Mouse (Mus musculus): Measurements from ENCODE around the gene Abcc1.

Abcc1 gene

DNA sequence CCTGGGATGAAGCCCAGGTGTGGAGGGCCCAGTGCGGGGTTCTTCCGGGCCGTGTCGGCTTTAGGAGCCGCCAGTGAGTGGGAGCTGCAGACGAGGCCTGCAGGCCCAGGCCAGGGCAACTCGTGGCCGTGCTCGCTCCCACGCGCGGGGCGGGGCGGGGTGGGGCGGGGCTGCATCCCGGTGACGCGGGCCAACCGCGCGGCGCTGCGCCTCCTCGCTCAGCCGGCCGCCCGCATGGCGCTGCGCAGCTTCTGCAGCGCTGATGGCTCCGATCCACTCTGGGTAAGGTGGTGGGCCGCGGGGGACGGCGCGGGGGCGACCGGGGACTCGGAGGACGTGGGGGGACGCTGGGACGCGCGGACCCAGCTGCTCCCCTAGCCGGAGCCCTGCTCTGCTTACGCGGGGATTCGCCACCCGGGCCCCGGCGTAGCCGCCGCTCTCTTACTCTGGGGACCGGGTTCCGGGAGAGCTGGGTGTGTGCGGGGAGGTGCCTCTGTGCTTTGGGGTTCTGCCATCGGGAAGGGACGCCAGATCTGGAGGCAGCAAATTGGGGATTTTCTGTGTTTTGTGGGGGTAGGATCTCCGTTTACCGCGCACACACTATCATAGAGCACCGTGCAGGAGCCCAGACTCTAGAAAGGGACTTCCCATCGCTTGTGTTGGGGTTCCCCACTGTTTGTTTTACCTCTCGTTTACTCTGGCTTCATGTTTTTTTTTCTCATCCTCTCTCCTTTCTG lies at the start of gene Abcc1:
TSS of gene Abcc1 (plus strand) at position 197 of the 737 bp plus-strand sequence.
- DNase-seq (ENCODE audit: low spot score in 2 of 2), result peak; percentile 65 to 70

GRCm38 (mm10) chr16:14312914-14313313 lies 48.4 kb upstream of the Abcc1 start:
- no peak for DNase-seq (ENCODE audit: low spot score in 2 of 2)

DNA sequence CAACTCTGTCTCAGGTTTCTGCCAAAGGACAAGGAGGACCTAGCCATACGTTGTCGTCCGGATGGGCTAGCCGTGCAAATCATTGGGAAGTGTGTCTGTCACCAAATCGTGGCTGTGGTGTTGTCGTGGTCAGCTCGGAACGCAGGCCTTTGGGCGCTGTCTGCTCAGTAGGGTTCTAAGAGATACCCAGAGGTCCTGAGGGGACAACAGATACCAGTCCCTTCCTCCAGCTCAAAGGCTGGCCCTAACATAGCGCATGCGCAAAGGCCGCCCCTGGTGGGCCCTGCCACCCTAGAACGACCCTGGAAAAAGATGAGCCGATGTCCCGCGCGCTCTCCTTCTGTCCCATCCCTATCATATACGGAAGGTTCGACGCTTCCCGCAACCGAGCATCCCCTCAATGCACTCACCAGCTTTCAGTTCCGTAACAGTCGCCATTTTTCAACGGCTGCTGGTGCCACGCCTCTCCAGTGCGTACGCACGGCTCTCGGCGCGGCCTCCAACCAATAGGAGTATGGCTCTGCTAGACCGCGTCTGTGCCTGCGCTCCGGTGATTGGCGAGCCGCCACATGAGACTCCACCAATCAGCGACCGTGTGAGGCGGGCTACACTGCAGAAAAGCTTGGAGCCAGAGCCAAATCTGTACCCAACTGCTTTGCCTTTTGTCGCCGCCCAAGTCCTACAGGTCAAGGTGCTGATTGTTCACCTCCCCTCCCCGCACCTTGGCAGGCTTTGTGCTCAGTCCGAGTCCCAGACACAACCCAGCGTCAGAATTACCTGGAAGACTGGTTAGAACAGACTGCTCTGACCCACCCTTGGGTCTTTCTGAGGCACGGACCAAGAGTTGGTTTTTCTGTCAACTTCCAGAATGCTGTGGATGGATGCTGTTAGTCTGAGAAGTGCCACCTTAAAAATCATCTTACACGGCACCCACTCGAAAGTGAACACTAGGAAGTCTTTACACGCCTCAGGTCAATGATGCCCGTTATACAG lies 44.2 kb upstream of the Abcc1 start, which contains the start of gene Fopnl:
TSS of gene Fopnl (minus strand) at position 522 of the 993 bp plus-strand sequence.
- peak; percentile 89 to 98 for DNase-seq (ENCODE audit: low spot score in 2 of 2)

DNA sequence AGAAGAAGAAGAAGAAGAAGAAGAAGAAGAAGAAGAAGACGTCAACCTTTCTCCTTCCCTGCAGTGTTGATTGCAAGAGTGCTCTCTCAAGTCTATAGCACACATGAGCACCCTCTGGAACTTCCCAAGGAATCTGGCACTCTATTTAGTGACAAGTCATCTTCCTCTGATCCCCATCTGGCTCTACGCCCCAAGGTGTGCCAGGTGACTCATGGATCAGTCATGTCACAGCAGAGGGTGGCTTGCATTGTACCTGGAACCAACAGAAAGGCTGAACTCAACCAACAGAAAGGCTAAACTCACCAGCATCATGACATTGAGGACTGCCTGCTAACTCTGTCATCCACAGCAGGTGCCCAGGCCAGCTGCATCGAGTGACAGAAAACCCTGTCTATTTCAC lies 41.7 kb upstream of the Abcc1 start:
- DNase-seq (ENCODE audit: low spot score in 2 of 2), result peak; percentile 33 to 40

GRCm38 (mm10) chr16:14320494-14320893 lies 40.9 kb upstream of the Abcc1 start:
- DNase-seq (ENCODE audit: low spot score in 2 of 2), result no peak

GRCm38 (mm10) chr16:14328156-14328555 lies 33.2 kb upstream of the Abcc1 start:
- no peak for DNase-seq (ENCODE audit: low spot score in 2 of 2)

GRCm38 (mm10) chr16:14344967-14345366 lies 16.4 kb upstream of the Abcc1 start:
- no peak for DNase-seq (ENCODE audit: low spot score in 2 of 2)

DNA sequence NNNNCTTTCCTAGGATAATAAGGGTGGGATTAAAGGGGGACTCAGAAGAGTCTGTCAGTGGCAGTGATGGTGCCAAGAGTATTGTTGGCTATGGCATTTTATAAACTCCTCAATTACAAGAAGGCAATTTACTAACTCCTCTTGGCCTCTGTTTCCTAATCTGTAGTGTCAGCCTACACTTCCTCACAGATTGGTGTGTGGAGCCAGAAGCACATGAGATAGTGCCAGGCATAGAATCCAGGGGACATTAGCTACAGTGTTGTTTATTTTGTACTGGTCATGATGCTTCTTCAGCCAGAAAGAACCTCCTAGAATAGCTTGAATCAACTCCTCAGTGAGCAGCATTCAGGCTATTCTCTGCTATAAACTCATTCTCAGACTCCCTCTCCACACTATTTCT lies 9.8 kb upstream of the Abcc1 start:
- no peak for DNase-seq (ENCODE audit: low spot score in 2 of 2)

DNA sequence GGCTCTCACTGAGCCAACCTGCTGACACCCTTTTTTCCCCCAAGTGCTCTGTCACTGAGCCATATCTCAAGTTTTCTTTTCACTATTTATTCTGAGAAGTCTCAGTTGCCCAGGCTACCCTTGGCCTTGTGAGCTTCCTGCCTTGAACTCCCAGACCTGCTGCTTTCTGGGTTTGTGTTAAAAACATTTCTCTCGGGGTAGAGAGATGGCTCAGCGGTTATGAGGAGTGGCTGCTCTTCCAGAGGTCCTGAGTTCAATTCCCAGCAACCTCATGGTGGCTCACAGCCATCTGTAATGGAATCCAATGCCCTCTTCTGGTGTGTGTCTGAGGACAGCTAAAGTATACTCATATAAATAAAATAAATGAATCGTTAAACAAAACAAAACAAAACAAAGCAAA lies 9.1 kb upstream of the Abcc1 start:
- no peak for DNase-seq (ENCODE audit: low spot score in 2 of 2)

DNA sequence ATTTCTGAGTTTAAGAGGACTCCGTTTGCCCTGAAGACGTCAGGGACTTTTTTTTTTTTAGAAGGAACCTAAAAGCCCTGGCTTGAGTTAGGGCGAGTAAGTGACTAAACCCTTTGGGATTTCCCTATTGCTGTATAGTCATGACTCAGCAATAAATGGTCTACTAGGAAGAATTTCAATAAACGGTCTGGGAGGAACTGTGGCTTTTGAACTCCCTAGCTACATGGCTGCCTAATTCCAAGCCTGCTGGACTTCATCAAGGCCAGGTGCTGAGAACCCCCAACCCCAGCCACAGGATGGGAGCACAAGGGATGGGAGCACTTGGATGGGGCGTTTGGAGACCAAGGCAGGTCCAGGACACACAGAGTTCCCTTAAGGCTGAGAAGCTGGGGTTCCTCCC lies 8.7 kb upstream of the Abcc1 start:
- DNase-seq (ENCODE audit: low spot score in 2 of 2), result no peak

- no peak for DNase-seq (ENCODE audit: low spot score in 2 of 2)
Measured at GRCm38 (mm10) chr16:14357859-14358258, 3.5 kb upstream of the Abcc1 start.

- DNase-seq (ENCODE audit: low spot score in 2 of 2), result no peak
Measured at GRCm38 (mm10) chr16:14358531-14358930, 2.8 kb upstream of the Abcc1 start.

- DNase-seq (ENCODE audit: low spot score in 2 of 2), result no peak
Measured at GRCm38 (mm10) chr16:14360931-14361330, 427 bp upstream of the Abcc1 start.

DNA sequence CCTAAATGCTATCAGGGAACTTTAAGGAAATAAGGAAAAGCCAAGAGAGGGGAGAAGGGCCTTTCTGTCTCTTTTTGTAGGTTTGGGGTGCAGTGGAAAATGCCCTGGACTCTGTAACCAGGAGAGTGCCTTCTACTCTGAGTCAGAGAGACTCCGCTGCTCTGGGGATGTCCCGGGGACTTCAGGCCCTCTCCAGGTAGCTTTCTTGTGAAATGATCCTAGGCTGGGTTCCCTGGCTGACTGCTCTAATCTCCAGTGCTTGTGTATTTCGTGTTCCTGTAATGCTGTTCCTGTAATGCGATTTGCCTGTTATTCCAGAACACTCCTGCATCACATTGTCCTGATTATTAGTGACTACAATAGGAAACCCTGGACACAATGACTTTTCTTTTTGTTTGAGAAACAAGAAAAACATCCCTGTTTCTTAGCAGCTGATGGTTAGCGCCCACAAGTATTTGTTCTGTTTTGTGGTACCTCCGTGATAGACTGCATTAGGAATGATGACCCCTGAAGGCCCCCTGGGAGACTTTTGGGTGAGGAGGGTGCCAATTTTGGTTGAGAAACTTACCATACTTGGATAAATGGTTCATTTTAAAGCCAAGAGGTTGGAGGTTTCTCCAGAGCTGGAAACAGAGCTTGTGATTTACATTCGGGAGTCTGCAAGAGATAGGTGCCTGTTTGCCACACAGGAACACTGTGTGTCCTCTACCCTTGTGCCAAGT lies 902 bp downstream of the Abcc1 start:
- no peak for DNase-seq (ENCODE audit: low spot score in 2 of 2)

DNA sequence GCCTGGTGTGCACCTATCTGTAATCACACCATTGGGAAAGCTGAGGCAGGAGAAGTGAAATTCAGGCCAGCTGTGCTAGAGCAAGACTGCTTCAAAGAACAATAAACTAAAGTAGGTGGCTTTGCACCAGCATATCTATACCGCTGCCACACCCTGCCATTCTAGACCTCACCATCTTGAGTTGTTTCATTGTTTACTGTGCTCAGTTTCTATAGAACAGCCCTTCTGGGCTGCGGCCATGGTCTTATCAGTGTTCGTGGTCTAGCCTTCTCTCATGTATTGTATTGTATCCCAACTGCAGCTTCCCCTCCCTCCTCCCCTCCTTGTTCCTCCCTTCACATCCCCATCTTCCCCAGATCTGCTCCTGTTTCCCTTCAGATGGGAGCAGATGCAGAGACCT lies 2.1 kb downstream of the Abcc1 start:
- DNase-seq (ENCODE audit: low spot score in 2 of 2), result no peak

DNA sequence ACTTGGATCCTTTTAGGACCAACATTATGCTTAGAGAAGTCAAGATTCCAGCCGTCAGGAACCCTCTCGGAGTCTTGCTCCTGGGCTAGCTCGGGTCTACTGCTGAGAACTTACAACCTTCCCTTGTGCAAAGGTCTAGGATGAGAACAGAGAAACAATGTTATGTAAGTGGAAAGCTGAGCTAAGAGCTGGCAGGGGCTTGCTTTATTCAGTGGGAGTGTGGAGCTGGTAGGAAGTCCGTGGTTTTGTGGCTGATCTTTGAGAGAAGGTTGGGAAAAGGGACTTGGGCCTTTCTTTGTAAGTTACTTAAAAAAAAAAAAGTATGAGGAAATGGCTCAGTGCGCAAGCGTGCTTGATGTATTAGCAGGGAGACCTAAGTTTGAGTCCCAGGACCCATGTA lies 2.7 kb downstream of the Abcc1 start:
- DNase-seq (ENCODE audit: low spot score in 2 of 2), result no peak

- DNase-seq (ENCODE audit: low spot score in 2 of 2), result no peak
Measured at GRCm38 (mm10) chr16:14365457-14365856, 4.1 kb downstream of the Abcc1 start.

DNA sequence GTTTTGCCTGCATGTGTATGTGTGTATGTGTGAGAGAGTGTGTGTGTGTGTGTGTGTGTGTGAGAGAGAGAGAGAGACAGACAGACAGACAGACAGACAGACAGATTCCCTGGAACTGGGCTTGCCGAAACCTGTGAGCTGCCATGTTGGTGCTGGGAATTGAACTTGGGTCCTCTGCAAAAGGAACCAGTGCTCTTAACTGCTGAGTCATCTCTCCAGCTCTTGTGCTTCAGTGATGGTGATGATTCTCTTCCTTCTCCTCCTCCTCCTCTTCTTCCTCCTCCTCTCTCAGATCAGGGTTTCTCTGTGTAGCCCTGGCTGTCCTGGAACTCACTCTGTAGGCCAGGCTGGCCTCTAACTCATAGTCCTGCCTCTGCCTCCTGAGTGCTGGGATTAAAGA lies 4.7 kb downstream of the Abcc1 start:
- DNase-seq (ENCODE audit: low spot score in 2 of 2), result no peak

- DNase-seq (ENCODE audit: low spot score in 2 of 2), result no peak
Measured at GRCm38 (mm10) chr16:14371367-14371766, 10.0 kb downstream of the Abcc1 start.

DNA sequence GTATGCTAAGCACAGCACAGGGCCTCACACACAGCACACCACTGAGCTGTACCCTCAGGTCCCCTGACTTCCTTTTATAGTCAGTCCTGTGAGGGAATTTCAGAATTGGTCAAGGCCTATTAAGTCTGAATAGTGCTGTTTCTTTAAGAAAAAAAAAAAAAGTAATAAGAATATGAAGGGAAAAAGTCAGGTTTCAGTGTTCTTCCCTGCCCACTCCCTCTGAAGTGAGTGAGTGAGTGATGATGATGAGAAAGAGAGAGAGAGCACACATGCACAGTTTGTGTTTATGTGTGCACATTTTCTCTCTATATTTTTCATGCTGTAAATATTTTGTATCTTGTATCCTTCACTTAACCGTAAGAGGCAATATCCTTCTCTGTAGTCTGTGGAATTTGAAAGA lies 11.0 kb downstream of the Abcc1 start:
- no peak for DNase-seq (ENCODE audit: low spot score in 2 of 2)

DNA sequence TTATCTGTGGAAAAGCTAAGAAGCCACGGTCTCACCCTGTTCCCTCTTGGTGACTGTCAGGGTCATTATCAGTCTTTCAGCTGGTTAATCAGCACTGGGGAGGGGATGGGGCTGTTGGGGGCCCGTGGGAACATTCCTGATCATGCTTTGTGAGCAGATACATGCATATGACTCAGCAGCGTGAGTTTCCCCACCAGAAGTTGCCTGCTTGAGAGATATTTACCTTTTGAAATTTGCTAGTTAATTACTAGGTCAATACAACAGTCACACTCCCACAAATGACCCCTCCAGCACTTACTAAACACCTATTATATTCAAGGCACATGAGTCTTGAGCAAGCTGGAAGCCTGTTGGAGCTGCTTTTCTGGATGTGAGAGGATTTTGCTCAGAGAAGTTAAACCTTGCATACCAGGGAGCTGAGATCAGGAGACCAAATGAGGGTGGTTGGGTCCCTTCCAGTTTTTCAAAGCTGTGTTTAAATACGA lies 11.5 kb downstream of the Abcc1 start:
- DNase-seq (ENCODE audit: low spot score in 2 of 2), result no peak

GRCm38 (mm10) chr16:14375942-14376341 lies 14.6 kb downstream of the Abcc1 start:
- no peak for DNase-seq (ENCODE audit: low spot score in 2 of 2)

Measured in urinary bladder, postnatal 36 days (tissue).